Mouse (Mus musculus): ENCODE measurements around the gene Top1. TPM values are rescaled to one million over a fixed set of nuclear protein-coding genes. Genes with fewer than 3 reads are reported as not detected.

Top1 gene
- polyA plus RNA-seq, 1 experiment from 2014 or later = 122 TPM

- DNase-seq (ENCODE audit: low spot score) (no peak), ATAC-seq (ENCODE audit: insufficient number of reproducible peaks, low FRiP score, low TSS enrichment, low read depth) (no peak)
- H3K36me3 ChIP-seq (ENCODE audit: control insufficient read depth, insufficient read depth, low read length) = peaks cover 18% of the 10 kb centered on the region
- no peak overlapping the region for H3K9ac ChIP-seq (ENCODE audit: low read length)
- WGBS = 95% methylated on average over 5 of the region's 5 CpGs
- no peak overlapping the region for H3K4me2 ChIP-seq (ENCODE audit: low read depth, severe bottlenecking)
- H3K27me3 ChIP-seq (ENCODE audit: control insufficient read depth, insufficient read depth, low read length) = no peaks in the 10 kb centered on the region
- H3K27ac ChIP-seq (replicated peaks; ENCODE audit: low read depth, low read length) = no peak overlapping the region
- H3K9me3 ChIP-seq (ENCODE audit: control insufficient read depth, low read length) = no peaks in the 10 kb centered on the region
- no peaks in the 10 kb centered on the region for H3K4me1 ChIP-seq (ENCODE audit: control insufficient read depth, insufficient read depth, low read length)
- H3K4me3 ChIP-seq (ENCODE audit: low read depth, low read length) = no peak overlapping the region
These were observed 100.9 kb downstream of the Top1 start for GRCm38 (mm10) chr2:160746637-160747036.

- WGBS = 84% methylated on average over 10 of the region's 10 CpGs
- Histone ChIP-seq H3K4me3 (ENCODE audit: low read depth, low read length) (no peak overlapping the region), H3K4me2 (ENCODE audit: low read depth, severe bottlenecking) (no peak overlapping the region), H3K9ac (ENCODE audit: low read length) (no peak overlapping the region), H3K4me1 (ENCODE audit: control insufficient read depth, insufficient read depth, low read length) (no peaks in the 10 kb centered on the region), H3K9me3 (ENCODE audit: control insufficient read depth, low read length) (no peaks in the 10 kb centered on the region), H3K27ac (replicated peaks; ENCODE audit: low read depth, low read length) (no peak overlapping the region), H3K27me3 (ENCODE audit: control insufficient read depth, insufficient read depth, low read length) (no peaks in the 10 kb centered on the region), H3K36me3 (ENCODE audit: control insufficient read depth, insufficient read depth, low read length) (peaks cover 18% of the 10 kb centered on the region)
- DNase-seq (ENCODE audit: low spot score) (no peak), ATAC-seq (ENCODE audit: insufficient number of reproducible peaks, low FRiP score, low TSS enrichment, low read depth) (no peak)
These were observed 101.4 kb downstream of the Top1 start for GRCm38 (mm10) chr2:160747075-160747474.

GRCm38 (mm10) chr2:160756583-160757203 lies 111.0 kb downstream of the Top1 start:
- ATAC-seq (ENCODE audit: insufficient number of reproducible peaks, low FRiP score, low TSS enrichment, low read depth) = no peak
- no peaks in the 10 kb centered on the region for H3K27me3 ChIP-seq (ENCODE audit: control insufficient read depth, insufficient read depth, low read length)
- WGBS = 88% methylated on average over 6 of the region's 6 CpGs
- no peak for DNase-seq (ENCODE audit: low spot score)
- no peak overlapping the region for H3K4me2 ChIP-seq (ENCODE audit: low read depth, severe bottlenecking)
- H3K9ac ChIP-seq (ENCODE audit: low read length) = no peak overlapping the region
- peaks cover 44% of the 10 kb centered on the region for H3K36me3 ChIP-seq (ENCODE audit: control insufficient read depth, insufficient read depth, low read length)
- no peaks in the 10 kb centered on the region for H3K9me3 ChIP-seq (ENCODE audit: control insufficient read depth, low read length)
- no peak overlapping the region for H3K4me3 ChIP-seq (ENCODE audit: low read depth, low read length)
- H3K4me1 ChIP-seq (ENCODE audit: control insufficient read depth, insufficient read depth, low read length) = no peaks in the 10 kb centered on the region
- H3K27ac ChIP-seq (replicated peaks; ENCODE audit: low read depth, low read length) = no peak overlapping the region

GRCm38 (mm10) chr2:160760433-160761184 lies 114.9 kb downstream of the Top1 start:
- WGBS = 90% methylated on average over 9 of the region's 9 CpGs
- no peaks in the 10 kb centered on the region for H3K4me1 ChIP-seq (ENCODE audit: control insufficient read depth, insufficient read depth, low read length)
- H3K27me3 ChIP-seq (ENCODE audit: control insufficient read depth, insufficient read depth, low read length) = no peaks in the 10 kb centered on the region
- peaks cover 29% of the 10 kb centered on the region for H3K36me3 ChIP-seq (ENCODE audit: control insufficient read depth, insufficient read depth, low read length)
- DNase-seq (ENCODE audit: low spot score) = no peak
- H3K4me2 ChIP-seq (ENCODE audit: low read depth, severe bottlenecking) = no peak overlapping the region
- H3K27ac ChIP-seq (replicated peaks; ENCODE audit: low read depth, low read length) = no peak overlapping the region
- no peak overlapping the region for H3K9ac ChIP-seq (ENCODE audit: low read length)
- no peaks in the 10 kb centered on the region for H3K9me3 ChIP-seq (ENCODE audit: control insufficient read depth, low read length)
- no peak overlapping the region for H3K4me3 ChIP-seq (ENCODE audit: low read depth, low read length)
- no peak for ATAC-seq (ENCODE audit: insufficient number of reproducible peaks, low FRiP score, low TSS enrichment, low read depth)

DNA sequence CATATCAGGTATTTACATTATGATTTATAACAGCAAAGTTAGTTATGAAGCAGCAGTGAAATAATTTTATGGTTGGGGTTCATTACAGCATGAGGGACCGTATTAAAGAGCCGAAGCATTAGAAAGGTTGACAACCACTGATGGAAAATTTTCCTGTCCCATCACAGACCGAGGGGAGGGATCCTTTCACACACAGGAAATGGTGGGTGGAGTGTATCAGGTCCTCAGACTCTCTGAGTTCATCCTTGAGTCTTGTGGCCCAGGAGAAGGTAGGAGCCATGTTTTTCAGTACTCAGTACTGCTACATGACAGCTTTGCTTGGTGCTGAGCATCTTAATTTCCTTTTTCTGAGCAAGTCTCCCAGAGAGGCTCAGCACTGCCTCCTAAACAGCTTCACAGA lies 118.1 kb downstream of the Top1 start:
- no peak overlapping the region for H3K27ac ChIP-seq (replicated peaks; ENCODE audit: low read depth, low read length)
- H3K9me3 ChIP-seq (ENCODE audit: control insufficient read depth, low read length) = no peaks in the 10 kb centered on the region
- H3K9ac ChIP-seq (ENCODE audit: low read length) = no peak overlapping the region
- H3K36me3 ChIP-seq (ENCODE audit: control insufficient read depth, insufficient read depth, low read length) = peaks cover 17% of the 10 kb centered on the region
- H3K4me1 ChIP-seq (ENCODE audit: control insufficient read depth, insufficient read depth, low read length) = no peaks in the 10 kb centered on the region
- no peaks in the 10 kb centered on the region for H3K27me3 ChIP-seq (ENCODE audit: control insufficient read depth, insufficient read depth, low read length)
- no peak overlapping the region for H3K4me3 ChIP-seq (ENCODE audit: low read depth, low read length)
- no peak overlapping the region for H3K4me2 ChIP-seq (ENCODE audit: low read depth, severe bottlenecking)
- DNase-seq (ENCODE audit: low spot score) (no peak), ATAC-seq (ENCODE audit: insufficient number of reproducible peaks, low FRiP score, low TSS enrichment, low read depth) (no peak)
- WGBS = 91% methylated on average over 3 of the region's 3 CpGs

DNA sequence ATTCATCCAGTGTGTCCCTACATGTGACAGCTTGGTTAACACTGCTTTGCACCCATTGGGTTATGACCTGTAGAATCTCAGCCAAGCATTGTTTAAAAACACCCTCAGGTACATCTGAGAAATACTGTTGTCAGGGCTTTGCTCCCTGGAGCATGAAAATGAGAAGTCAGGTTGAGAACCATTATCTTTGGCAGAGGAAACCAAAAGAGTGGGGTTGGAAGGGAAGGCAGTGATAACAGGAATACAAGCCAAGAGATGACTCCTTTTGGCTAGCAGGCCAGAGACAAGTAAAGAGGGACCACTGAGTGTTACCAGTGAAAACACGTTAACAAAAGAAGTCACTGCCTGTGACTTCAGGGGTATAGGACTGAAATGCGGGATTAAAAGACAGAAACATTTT lies 118.7 kb downstream of the Top1 start:
- ATAC-seq (ENCODE audit: insufficient number of reproducible peaks, low FRiP score, low TSS enrichment, low read depth) (no peak), DNase-seq (ENCODE audit: low spot score) (no peak)
- H3K9ac ChIP-seq (ENCODE audit: low read length) = no peak overlapping the region
- peaks cover 14% of the 10 kb centered on the region for H3K36me3 ChIP-seq (ENCODE audit: control insufficient read depth, insufficient read depth, low read length)
- no peaks in the 10 kb centered on the region for H3K4me1 ChIP-seq (ENCODE audit: control insufficient read depth, insufficient read depth, low read length)
- no peaks in the 10 kb centered on the region for H3K27me3 ChIP-seq (ENCODE audit: control insufficient read depth, insufficient read depth, low read length)
- no peak overlapping the region for H3K4me2 ChIP-seq (ENCODE audit: low read depth, severe bottlenecking)
- no peak overlapping the region for H3K27ac ChIP-seq (replicated peaks; ENCODE audit: low read depth, low read length)
- H3K9me3 ChIP-seq (ENCODE audit: control insufficient read depth, low read length) = no peaks in the 10 kb centered on the region
- no peak overlapping the region for H3K4me3 ChIP-seq (ENCODE audit: low read depth, low read length)
- 97% methylated on average over 2 of the region's 2 CpGs for WGBS

GRCm38 (mm10) chr2:160765096-160765495 lies 119.4 kb downstream of the Top1 start:
- no peak overlapping the region for H3K4me2 ChIP-seq (ENCODE audit: low read depth, severe bottlenecking)
- H3K4me3 ChIP-seq (ENCODE audit: low read depth, low read length) = no peak overlapping the region
- peaks cover 8% of the 10 kb centered on the region; the same call in 1 of the 2 replicates for H3K36me3 ChIP-seq (ENCODE audit: control insufficient read depth, insufficient read depth, low read length)
- no peaks in the 10 kb centered on the region for H3K9me3 ChIP-seq (ENCODE audit: control insufficient read depth, low read length)
- no peaks in the 10 kb centered on the region for H3K4me1 ChIP-seq (ENCODE audit: control insufficient read depth, insufficient read depth, low read length)
- H3K9ac ChIP-seq (ENCODE audit: low read length) = no peak overlapping the region
- DNase-seq (ENCODE audit: low spot score) (no peak), ATAC-seq (ENCODE audit: insufficient number of reproducible peaks, low FRiP score, low TSS enrichment, low read depth) (no peak)
- WGBS = 86% methylated on average over 3 of the region's 3 CpGs
- H3K27me3 ChIP-seq (ENCODE audit: control insufficient read depth, insufficient read depth, low read length) = no peaks in the 10 kb centered on the region
- H3K27ac ChIP-seq (replicated peaks; ENCODE audit: low read depth, low read length) = no peak overlapping the region

DNA sequence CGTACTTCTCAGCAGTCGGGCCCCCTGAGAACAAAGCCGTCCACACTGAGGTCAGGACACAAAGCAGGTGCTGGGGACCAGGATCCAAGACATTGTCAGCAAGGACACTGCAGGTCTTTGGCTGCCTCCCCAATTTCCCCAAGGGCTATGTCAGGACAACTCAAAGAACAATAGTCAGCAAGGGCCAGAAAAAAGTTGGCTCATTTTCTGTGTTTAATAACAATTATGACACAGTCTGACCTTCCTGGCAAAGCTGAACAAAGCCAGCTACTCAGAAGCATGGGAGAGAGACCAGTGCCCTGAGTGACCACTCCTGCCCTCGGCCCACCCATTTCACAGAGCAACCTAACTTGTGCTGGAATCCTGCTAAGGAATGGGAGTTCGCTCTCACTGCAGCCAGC lies 120.7 kb downstream of the Top1 start:
- no peaks in the 10 kb centered on the region for H3K4me1 ChIP-seq (ENCODE audit: control insufficient read depth, insufficient read depth, low read length)
- no peak overlapping the region for H3K4me2 ChIP-seq (ENCODE audit: low read depth, severe bottlenecking)
- 87% methylated on average over 5 of the region's 5 CpGs for WGBS
- DNase-seq (ENCODE audit: low spot score) (no peak), ATAC-seq (ENCODE audit: insufficient number of reproducible peaks, low FRiP score, low TSS enrichment, low read depth) (no peak)
- H3K27ac ChIP-seq (replicated peaks; ENCODE audit: low read depth, low read length) = no peak overlapping the region
- H3K4me3 ChIP-seq (ENCODE audit: low read depth, low read length) = no peak overlapping the region
- no peaks in the 10 kb centered on the region for H3K36me3 ChIP-seq (ENCODE audit: control insufficient read depth, insufficient read depth, low read length)
- H3K9me3 ChIP-seq (ENCODE audit: control insufficient read depth, low read length) = no peaks in the 10 kb centered on the region
- no peaks in the 10 kb centered on the region for H3K27me3 ChIP-seq (ENCODE audit: control insufficient read depth, insufficient read depth, low read length)
- H3K9ac ChIP-seq (ENCODE audit: low read length) = no peak overlapping the region
